Mouse (Mus musculus) bone marrow macrophage, adult 2 months (primary cell): ENCODE results near the gene Spire2.

Source experiments
- CTCF ChIP-seq: IDR thresholded peaks from 2 replicates; pipeline ENCODE4 v1.5.1; 2012; ENCODE audit warnings: low read depth, mild to moderate bottlenecking, low read length, moderate library complexity
- POLR2A ChIP-seq: IDR thresholded peaks from 2 replicates; pipeline ENCODE4 v1.6.1; 2012; ENCODE audit warnings: mild to moderate bottlenecking, low read depth, low read length, borderline replicate concordance

DNA sequence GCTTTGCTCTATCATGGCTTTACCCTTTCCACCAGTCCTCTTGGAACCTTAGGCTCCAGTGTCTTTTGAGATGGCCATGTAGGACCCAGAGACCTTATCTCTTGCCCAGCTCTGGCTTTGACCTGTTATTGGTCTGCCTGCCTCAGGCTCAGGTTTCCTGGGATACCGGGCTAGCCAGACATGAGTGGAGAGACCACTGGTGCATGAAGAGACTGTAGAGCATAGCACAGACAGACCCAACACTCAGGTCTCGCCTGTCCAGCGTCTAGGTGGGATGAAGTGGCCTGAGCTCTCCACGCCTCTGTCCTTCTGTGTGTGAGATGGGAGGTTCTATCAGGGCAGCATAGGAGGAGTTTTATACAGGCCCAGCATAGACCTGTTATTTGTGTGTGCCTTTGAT is 16.6 kb downstream of the Spire2 start:
- TF ChIP-seq POLR2A (no peak), CTCF (no peak)
